Comparison of ENCODE assay signal across 27 mouse cellular contexts in genomic region chr10:55194144-55194543, GRCm38 (mm10).
"Had no signal": no experiment of that assay in that cellular context is flagged by ENCODE, and none has a peak within 500 bp of the region (broad histone marks: within the 10 kb centered on the region; RNA-seq: fewer than 3 reads in every experiment).

No protein-coding gene starts in this region.

- H3K4me3 ChIP-seq: heart, adult 2 months; heart, embryonic 13.5 days; heart, embryonic 15.5 days; hindbrain, embryonic 10.5 days; hindbrain, embryonic 12.5 days; intestine, embryonic 15.5 days; layer of hippocampus, adult 2 months; left cerebral cortex, adult 2 months; limb, embryonic 13.5 days; limb, embryonic 15.5 days; liver, embryonic 12.5 days had no signal

- H3K9me3 ChIP-seq: heart, embryonic 13.5 days; heart, embryonic 15.5 days; hindbrain, embryonic 10.5 days; hindbrain, embryonic 12.5 days; intestine, embryonic 15.5 days; limb, embryonic 13.5 days; limb, embryonic 15.5 days; liver, embryonic 12.5 days had no signal

- H3K27me3 ChIP-seq: heart, embryonic 13.5 days; heart, embryonic 15.5 days; hindbrain, embryonic 12.5 days; intestine, embryonic 15.5 days; limb, embryonic 13.5 days; limb, embryonic 15.5 days; liver, embryonic 12.5 days had no signal

- H3K4me2 ChIP-seq: heart, embryonic 11.5 days; heart, embryonic 13.5 days; heart, embryonic 15.5 days; hindbrain, embryonic 12.5 days; hindbrain, embryonic 14.5 days; intestine, embryonic 15.5 days; limb, embryonic 13.5 days; limb, embryonic 15.5 days; liver, embryonic 12.5 days had no signal

- H3K27ac ChIP-seq: heart, adult 2 months; heart, embryonic 13.5 days; heart, embryonic 15.5 days; hindbrain, embryonic 10.5 days; hindbrain, embryonic 12.5 days; hindbrain, embryonic 14.5 days; intestine, embryonic 15.5 days; layer of hippocampus, adult 2 months; left cerebral cortex, adult 2 months; limb, embryonic 13.5 days; limb, embryonic 15.5 days; liver, embryonic 12.5 days had no signal

- DNase-seq: gastrocnemius, postnatal 14 days; gastrocnemius, postnatal 36 days; heart, adult 11 months; heart, adult 2 months; heart, postnatal 14 days; heart, postnatal 36 days; kidney, adult 18-20 months; kidney, adult 8-10 months; kidney, postnatal 10 days; kidney, postnatal 25 days; kidney, postnatal 4 days; left cerebral cortex, postnatal 4 days had no signal

- H3K4me1 ChIP-seq: heart, embryonic 13.5 days; heart, embryonic 15.5 days; hindbrain, embryonic 10.5 days; hindbrain, embryonic 12.5 days; intestine, embryonic 15.5 days; limb, embryonic 13.5 days; limb, embryonic 15.5 days; liver, embryonic 12.5 days had no signal

- H3K36me3 ChIP-seq: heart, embryonic 13.5 days; heart, embryonic 15.5 days; hindbrain, embryonic 10.5 days; hindbrain, embryonic 12.5 days; intestine, embryonic 15.5 days; limb, embryonic 13.5 days; limb, embryonic 15.5 days; liver, embryonic 12.5 days had no signal

- H3K9ac ChIP-seq: heart, embryonic 13.5 days; heart, embryonic 15.5 days; hindbrain, embryonic 12.5 days; hindbrain, embryonic 14.5 days; intestine, embryonic 15.5 days; limb, embryonic 13.5 days; limb, embryonic 15.5 days; liver, embryonic 12.5 days had no signal

- ATAC-seq: hindbrain, embryonic 16.5 days; inflammation-experienced regulatory T-cells, adult 6 months; intestine, embryonic 15.5 days; intestine, postnatal 0 days; liver, embryonic 12.5 days had no signal
